Comparison of ENCODE assay signal across 13 mouse cellular contexts in the genomic region with DNA sequence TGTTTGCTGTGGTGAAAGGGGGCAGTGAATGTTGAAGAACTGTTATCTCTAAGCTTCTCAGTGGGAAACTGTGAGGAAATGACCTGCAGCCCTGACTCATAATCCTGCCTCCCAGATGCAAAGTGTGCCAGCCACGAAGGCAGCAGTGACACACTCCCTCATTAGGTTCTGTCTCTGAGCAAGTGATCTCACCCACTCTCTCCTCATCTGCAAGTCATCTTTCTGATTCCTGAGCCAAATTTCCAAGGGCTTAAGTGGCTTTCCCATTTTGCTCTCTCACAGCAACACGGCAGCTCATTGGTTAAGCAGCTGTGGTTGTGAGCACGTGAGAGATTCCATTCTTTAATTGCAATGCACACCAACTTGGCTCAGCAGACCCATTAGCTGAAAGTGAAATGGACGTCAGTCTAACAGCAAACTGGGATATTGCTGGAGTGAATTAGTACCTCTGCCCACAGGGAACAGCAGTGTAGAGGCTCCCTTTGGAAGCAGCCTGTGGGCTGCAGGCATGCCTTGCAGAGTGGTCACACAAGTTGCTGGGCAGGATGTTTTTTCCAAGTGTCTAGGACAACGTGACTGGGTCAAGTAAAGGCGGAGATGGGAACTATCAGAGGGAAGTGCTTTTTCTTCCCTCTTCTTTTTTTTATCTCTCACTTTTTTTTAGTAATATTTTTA.
A peak's percentile ranks its signal among the peaks of the same experiment; 100 is the strongest.
DNase-seq lines count a peak whose midpoint lies in the region; TF ChIP-seq lines count a peak whose summit lies in the region.
"Had no signal": no experiment of that assay in that cellular context is flagged by ENCODE, and none has a peak within 500 bp of the region (broad histone marks: within the 10 kb centered on the region; RNA-seq: fewer than 3 reads in every experiment).

No protein-coding gene starts in this region.

- TF ChIP-seq POLR2A in brain, embryonic 14.5 days (IDR thresholded peaks at IDR 0.05; ENCODE audit: borderline replicate concordance, extremely low read depth, insufficient read depth, insufficient read length, poor library complexity, severe bottlenecking), result no peak

- intact Hi-C loops in left cerebral cortex, postnatal 4 days (cut with DNase I), result no loop called here

- DNase-seq in frontal cortex, adult 2 months (ENCODE audit: extremely low spot score in 1 of 2, low spot score in 1 of 2), result peak; percentile 28 to 45
- DNase-seq in frontal cortex, postnatal 10 days (ENCODE audit: low spot score in 2 of 2), result no peak
- DNase-seq in left cerebral cortex, adult 9 months (ENCODE audit: low spot score in 2 of 2), result peak; percentile 11 to 16
- no peak for DNase-seq in left cerebral cortex, postnatal 4 days
- peak; percentile 75 for DNase-seq in MN1 (ENCODE audit: low spot score)
- peak; percentile 49 for DNase-seq in brain, embryonic 14.5 days (ENCODE audit: low read depth)
- no peak for DNase-seq in layer of hippocampus, adult 8-10 months (ENCODE audit: low spot score in 2 of 2)
- DNase-seq in kidney, postnatal 4 days, result no peak
- DNase-seq: cerebellum, adult 9-10 months; kidney, adult 2 months; lung, postnatal 36 days; midbrain, embryonic 14.5 days; thymus, postnatal 36 days had no signal

- no peak for TF ChIP-seq CTCF in brain, embryonic 14.5 days (IDR thresholded peaks at IDR 0.05; ENCODE audit: borderline replicate concordance, extremely low read depth, insufficient read depth, insufficient read length)

Comparison
In these comparisons a context has a peak if more than half of its experiments do, and no peak if none do; other contexts are left out.
1. DNase-seq: peak in frontal cortex, adult 2 months (2 of 2), left cerebral cortex, adult 9 months (2 of 2), MN1 (single experiment) and brain, embryonic 14.5 days (single experiment); none in frontal cortex, postnatal 10 days (0 of 2), left cerebral cortex, postnatal 4 days (single experiment), layer of hippocampus, adult 8-10 months (0 of 2) and kidney, postnatal 4 days (0 of 2).